Mouse (Mus musculus) testis, postnatal 10 days (tissue): ENCODE data around the gene Homer1.

Experiments used
- DNase-seq: peaks from one replicate; pipeline ENCODE4 v3.0.0; 2021; ENCODE audit warnings: low spot score

The Homer1 gene

DNA sequence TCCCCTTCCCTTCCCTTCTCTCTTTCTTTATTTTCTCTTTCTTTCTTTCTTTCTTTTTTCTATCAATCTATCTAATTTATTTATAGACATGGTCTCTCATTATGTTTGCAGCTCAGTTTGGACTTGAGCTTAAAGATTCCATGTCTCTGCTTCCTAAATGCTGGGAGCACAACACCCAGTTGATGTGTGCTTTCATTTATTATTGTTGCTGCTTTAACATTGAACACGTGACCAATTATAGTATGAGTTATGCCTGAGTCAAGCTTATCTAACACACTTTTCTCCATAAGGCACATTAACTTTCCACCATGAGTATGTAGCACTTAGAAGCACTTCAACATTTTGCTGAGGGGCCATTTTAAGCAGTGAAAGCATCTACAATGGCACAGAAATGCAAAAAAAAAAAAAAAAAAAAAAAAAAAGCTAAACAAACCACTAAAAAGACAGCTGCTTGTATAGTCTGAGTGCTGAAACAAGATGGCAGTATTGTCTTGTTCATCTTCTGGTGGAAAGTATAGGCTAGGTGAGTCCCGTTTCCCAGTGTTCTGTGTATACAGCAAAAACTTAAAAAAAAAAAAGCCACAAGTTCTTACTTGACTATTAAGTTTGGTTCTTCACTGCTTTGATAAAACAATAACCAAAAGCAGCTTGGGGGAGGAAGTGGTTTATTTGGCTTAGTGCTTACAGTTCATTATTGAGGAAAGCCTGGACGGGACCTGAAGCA is 41.3 kb downstream of the Homer1 start:
- DNase-seq = no peak

DNA sequence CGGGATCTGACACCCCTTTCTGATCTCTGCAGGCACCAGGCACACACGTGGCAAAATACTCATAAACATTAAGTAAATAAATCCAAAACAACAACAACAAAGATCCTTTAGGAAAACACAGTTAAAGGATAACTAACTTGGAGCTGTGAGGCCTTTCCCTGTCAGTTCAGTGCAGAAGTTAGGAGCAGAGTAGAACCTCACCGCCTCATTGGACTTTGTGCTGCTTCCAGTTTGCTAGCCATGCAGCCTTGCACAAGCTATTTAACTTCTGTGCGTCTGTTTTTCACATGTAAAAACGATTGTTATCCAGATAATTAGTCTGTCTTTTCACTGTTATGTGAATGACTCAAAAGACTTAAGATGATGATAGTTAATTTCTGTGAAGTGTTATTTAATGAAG is 43.2 kb downstream of the Homer1 start:
- no peak for DNase-seq

- no peak for DNase-seq
These were observed 45.0 kb downstream of the Homer1 start for GRCm38 (mm10) chr13:93344395-93344794.

- DNase-seq = no peak
These were observed 46.4 kb downstream of the Homer1 start for GRCm38 (mm10) chr13:93345854-93346253.

DNA sequence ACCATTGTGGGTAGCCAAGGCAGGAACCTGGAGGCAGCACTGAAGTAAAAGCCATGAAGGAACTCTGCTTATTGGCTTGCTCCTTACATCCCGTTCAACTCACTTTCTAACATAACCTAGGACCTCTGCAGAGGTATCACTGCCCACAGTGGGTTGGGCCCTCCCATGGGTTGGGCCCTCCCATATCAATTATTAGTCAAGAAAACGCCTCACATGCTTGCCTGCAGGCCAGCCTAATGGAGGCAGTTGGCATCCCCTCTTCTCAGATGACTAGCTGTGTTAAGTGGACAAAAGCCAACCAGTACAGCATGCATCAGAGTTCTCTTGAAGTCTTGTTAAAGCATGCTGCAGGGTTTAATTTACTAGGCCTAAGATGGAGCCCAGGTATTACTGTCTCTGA is 52.6 kb downstream of the Homer1 start:
- no peak for DNase-seq

DNA sequence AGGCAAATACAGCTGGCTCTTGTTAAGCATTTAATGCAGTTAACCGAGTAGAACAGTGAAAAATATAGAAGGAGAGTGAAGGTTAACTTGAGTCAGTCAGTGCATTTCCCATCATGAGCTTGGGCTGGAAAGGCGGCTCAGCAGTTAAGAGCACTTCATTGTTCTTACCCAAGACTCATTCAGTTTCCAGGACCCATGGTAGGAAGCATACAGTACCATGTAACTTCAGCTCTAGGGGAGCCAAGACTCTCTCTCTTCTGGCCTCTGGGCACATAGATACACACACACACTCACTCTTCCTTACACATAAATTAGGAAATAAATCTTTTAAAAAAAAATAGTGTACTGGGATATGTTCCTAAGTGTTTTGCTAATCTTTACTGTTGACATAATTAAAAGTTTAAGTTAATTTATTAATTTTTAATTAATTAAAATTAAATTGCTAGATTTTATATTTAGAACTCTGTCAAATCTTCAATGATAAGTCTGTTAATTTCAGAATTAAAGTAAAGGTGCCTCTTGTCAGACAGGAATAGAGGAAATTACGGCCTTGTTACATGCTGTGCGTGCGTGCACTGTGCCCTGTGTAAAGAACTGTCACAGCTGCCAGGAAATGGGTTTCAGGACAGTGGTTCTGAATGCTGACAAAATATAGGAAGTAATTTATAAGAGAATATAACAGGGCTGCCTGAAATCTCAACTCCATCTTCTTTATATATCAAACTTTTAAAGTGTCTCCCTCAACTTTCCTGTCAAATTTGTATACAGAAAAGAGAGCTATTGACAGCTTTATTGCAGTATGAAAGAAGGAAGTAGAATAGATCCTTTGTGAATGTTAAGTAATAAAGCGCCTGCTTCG is 55.2 kb downstream of the Homer1 start:
- no peak for DNase-seq

DNA sequence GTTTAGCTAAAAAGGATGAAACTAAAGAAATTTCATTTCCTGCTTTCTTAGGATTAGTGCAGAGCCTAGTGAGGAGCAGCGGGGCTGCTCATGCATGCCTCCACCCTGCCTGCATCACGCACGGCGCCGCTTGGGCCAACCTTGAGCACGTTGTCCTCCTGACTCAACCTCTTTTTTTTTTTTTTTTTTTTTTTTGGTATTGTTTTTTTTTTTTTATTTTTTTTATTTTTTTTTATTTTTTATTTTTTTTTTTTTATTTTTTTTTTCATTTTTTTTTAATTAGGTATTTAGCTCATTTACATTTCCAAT is 55.8 kb downstream of the Homer1 start:
- no peak for DNase-seq

DNA sequence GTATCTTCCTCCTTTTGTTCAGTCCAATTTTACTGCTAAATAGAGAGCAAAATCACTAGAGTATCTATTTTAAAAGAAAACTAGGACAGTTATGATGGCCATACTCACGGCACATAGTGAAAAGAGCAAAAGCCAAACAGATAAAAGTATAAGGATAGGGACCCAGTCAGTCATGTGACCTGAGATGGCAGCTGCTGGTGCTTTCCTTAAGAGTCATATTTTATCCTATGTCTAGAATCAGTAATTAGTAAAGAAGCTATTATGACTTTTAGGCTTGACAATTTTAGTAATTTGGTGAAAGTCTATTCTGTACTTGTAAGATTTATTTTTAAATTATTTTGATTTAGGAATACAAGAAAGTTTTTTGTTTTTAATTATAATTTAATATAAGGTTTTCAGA is 59.1 kb downstream of the Homer1 start:
- no peak for DNase-seq

DNA sequence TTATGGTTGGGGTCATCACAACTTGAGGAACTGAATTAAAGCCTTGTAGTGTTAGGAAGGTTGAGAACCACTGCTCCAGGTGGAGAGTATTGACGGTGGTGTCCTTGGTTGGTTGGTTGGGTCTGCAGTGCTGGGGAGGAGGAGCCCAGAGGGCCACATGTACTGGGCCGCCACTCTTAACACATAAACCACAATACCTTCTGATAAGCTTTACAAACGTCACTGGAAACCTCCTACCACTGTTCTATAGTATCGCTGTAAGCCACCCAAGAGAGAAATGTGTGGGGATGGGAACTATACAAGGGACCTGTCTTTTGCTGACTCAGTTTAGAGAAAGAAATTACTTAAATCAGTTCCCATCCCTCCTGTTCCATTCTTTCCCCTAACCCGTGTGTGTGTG is 68.1 kb downstream of the Homer1 start:
- DNase-seq = no peak

DNA sequence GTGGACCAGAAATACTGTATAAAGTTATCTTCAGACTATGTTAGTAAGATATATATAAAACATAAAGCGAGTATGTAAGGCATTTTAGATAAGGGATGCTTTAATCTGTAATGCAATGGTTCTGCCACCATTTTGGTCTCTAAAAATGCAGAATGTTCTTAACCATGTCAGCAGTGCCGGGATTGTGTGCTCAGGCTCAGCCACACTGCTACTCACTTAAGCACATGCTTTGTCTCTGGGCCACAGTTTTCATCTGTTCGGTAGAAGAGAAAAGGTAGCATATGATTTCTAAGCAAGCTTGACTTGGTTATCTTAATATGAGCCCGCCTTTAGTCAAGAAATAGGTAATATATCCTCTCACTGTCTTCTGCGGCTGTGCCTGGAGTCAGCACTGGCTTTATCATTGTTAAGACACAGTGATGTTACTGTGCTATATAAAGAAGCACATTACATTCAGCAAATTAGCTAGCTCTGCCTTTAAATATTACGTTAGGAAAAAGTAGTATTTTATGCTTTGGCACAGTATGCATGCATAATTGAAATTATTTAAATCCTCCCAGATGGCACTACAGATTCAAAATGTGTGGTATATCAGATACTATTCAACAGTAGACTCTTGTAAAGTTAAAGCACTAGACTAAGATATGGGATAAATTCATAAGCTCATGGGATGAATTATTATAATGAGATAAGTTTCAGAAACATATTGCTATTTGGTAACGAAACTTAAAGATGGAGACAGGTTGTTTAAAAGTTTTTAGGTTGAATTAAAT is 69.6 kb downstream of the Homer1 start:
- DNase-seq = no peak

GRCm38 (mm10) chr13:93374457-93374856 is 75.0 kb downstream of the Homer1 start:
- DNase-seq = no peak

GRCm38 (mm10) chr13:93378493-93378892 is 79.1 kb downstream of the Homer1 start:
- DNase-seq = no peak

GRCm38 (mm10) chr13:93380399-93381063 is 81.1 kb downstream of the Homer1 start:
- DNase-seq = no peak

DNA sequence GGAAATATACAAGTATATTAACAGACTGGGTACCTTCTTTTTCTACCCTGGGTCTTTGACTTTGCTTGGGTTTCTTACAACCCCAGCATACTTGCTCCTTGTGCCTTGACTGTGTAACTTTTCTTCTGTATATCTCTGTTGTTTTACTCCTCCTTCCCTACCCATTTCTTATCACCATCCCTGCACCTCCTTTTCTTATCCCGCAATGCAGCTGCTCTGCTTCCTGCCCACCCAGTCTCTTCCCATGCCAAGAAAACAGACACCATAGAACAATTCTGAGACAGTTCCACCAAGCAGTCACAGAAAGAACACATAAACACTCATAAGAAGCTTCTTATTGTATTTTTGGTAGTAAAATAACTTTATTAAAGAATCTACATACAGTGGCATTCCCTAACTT is 81.9 kb downstream of the Homer1 start:
- DNase-seq = no peak

GRCm38 (mm10) chr13:93383092-93383491 is 83.7 kb downstream of the Homer1 start:
- DNase-seq = no peak

DNA sequence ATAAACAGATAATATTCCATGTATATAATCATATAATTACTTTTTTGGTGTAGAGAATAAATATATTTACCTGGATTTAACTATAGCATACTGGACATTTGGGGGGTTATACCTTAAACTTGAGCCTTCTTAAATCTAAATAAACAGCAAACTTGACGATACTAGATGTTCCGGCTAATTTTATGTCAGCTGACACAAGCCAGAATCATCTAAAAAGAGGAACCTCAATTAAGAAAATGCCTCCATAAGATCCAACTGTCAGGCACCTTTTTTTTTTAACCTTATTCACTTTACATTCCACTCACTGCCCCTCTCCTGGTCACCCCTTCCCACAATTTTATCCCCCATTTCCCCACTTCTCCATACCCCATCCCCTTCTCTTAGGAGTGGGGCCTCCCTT is 84.2 kb downstream of the Homer1 start:
- no peak for DNase-seq

DNA sequence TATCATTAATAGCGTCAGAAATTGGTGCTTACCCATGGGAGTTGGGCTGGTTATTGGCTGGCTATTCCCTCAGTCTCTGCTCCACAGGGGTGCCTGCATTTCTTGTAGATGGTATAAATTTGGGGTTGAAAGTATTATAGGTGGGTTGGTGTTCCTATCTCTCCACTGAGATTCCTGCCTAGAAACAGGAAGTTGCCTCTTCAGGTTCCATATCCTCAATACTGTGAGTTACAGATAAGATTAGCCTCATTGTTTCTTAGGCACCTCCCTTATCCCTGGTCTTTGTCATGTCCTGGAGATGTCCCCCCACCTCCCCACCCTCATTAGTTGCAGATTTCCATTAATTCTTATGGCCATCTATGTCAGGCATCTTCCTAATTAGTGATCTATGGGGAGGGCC is 85.0 kb downstream of the Homer1 start:
- DNase-seq = no peak

- DNase-seq = no peak
These were observed 85.7 kb downstream of the Homer1 start for GRCm38 (mm10) chr13:93385147-93385546.

DNA sequence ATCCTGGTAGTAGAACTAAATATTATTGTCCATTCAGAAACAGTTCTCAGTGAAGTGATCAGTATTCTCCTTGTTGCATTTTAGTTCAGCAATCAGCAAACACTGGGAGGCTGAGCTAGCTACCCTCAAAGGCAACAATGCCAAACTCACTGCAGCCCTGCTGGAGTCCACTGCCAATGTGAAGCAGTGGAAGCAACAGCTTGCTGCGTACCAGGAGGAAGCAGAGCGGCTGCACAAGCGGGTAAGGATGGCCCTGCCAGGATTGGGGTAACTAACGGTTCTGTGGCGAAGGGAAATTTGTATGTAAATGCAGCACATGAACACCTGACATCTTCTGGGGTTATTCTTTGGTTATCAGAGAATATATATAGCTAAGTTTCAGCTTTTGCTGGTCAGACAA is 88.0 kb downstream of the Homer1 start:
- DNase-seq = no peak

- DNase-seq = no peak
These were observed 89.3 kb downstream of the Homer1 start for GRCm38 (mm10) chr13:93388594-93389241.

DNA sequence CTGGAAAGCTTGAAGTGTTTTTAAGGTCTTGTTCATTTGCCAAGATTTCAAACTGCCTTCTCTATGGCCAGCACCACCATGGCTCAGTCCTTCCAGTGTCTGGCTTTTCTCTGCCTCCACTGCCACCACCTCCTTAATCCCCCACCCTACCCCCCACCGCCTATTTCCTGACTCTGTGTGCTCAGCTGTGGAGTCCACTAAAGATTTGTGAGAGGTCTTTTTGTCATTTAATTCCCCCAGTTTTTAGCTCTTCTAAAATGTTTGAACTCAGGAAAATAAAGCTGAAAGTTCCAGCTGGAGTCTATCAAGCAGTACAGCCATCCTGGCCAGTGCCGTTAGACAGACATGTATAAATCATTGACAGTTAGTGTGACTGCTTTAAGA is 89.8 kb downstream of the Homer1 start:
- no peak for DNase-seq

DNA sequence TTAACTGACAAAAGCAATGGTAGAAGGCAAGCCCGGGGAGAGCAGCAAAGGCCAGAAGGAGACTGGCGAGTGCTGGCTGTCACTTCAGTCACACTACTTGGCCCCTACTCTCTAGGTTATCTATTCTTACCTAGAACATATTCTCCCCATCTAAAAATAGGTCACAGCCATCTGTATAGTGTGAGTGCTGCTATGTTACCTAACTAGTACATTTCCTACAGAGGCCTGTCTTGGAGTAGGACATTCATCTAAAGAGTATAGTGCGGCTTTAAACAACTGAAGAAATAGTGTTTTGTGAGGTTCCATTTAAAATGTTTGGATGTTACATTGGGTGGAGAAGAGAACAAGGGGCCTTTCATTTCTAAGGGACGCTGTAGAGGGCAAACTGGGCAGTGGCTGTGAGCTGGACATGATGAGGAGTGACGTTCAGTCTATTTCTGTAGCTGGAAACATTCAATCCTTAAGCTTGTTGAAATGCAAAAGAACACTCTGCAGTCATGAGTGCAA is 100.3 kb downstream of the Homer1 start:
- DNase-seq = no peak
